ENCODE assay signal across 22 mouse cellular contexts in genomic region chr9:34818325-34818976, GRCm38 (mm10).
DNase-seq lines count a peak whose midpoint lies in the region; ATAC-seq lines count a peak whose summit lies in the region.
"Had no signal": no experiment of that assay in that cellular context is flagged by ENCODE, and none has a peak within 500 bp of the region (broad histone marks: within the 10 kb centered on the region; RNA-seq: fewer than 3 reads in every experiment).

No protein-coding gene starts in this region.

- no peak overlapping the region for H3K4me3 ChIP-seq in forebrain, embryonic 15.5 days
- H3K4me3 ChIP-seq in forebrain, embryonic 11.5 days (ENCODE audit: low read depth, low read length): no peak overlapping the region
- H3K4me3 ChIP-seq: heart, embryonic 15.5 days; megakaryocyte, embryonic 14.5 days; neural tube, embryonic 13.5 days had no signal

- 37% methylated on average over 10 of the region's 10 CpGs for WGBS in forebrain, embryonic 15.5 days
- 43% methylated on average over 10 of the region's 10 CpGs for WGBS in forebrain, embryonic 11.5 days

- no peak overlapping the region for H3K4me2 ChIP-seq in forebrain, embryonic 15.5 days (replicated peaks)
- no peak overlapping the region for H3K4me2 ChIP-seq in forebrain, embryonic 11.5 days (ENCODE audit: low read depth, low read length, severe bottlenecking)
- H3K4me2 ChIP-seq: heart, embryonic 15.5 days; liver, embryonic 11.5 days; neural tube, embryonic 13.5 days had no signal

- H3K36me3 ChIP-seq in forebrain, embryonic 15.5 days: no peaks in the 10 kb centered on the region
- no peaks in the 10 kb centered on the region for H3K36me3 ChIP-seq in forebrain, embryonic 11.5 days (ENCODE audit: control insufficient read depth, insufficient read depth, low read length)
- H3K36me3 ChIP-seq: G1E; heart, embryonic 15.5 days; neural tube, embryonic 13.5 days had no signal

- no peaks in the 10 kb centered on the region for H3K9me3 ChIP-seq in forebrain, embryonic 15.5 days
- no peaks in the 10 kb centered on the region for H3K9me3 ChIP-seq in forebrain, embryonic 11.5 days (ENCODE audit: control insufficient read depth, low read length)
- H3K9me3 ChIP-seq: G1E; heart, embryonic 15.5 days; megakaryocyte, embryonic 14.5 days; neural tube, embryonic 13.5 days had no signal

- ATAC-seq in forebrain, embryonic 15.5 days (replicated peaks): 0 out of 2 replicates have a peak, but pooled peaks have one; percentile 41
- no peak for ATAC-seq in forebrain, embryonic 11.5 days (replicated peaks; ENCODE audit: low FRiP score)

- DNase-seq in forebrain, embryonic 11.5 days (ENCODE audit: low spot score): no peak
- DNase-seq in retina, postnatal 1 day: peak; percentile 47
- DNase-seq in retina, embryonic 14.5 days (ENCODE audit: low spot score): no peak
- DNase-seq in cerebellum, postnatal 25 days: peak; percentile 60 to 65
- no peak for DNase-seq in thymus, postnatal 0 days (ENCODE audit: low spot score)
- DNase-seq in MN1 (ENCODE audit: low spot score): no peak
- DNase-seq in layer of hippocampus, postnatal 25 days (ENCODE audit: extremely low spot score in 1 of 2, low spot score in 1 of 2): no peak
- DNase-seq: adrenal gland, postnatal 25 days; embryo, embryonic 11 days; gastrocnemius, postnatal 36 days; heart, postnatal 4 days; kidney, adult 18-20 months; lung, adult 18-20 months; lung, postnatal 14 days; thymus, adult 18-20 months had no signal

- H3K9ac ChIP-seq in forebrain, embryonic 15.5 days (replicated peaks): no peak overlapping the region
- H3K9ac ChIP-seq in forebrain, embryonic 11.5 days (ENCODE audit: low read length): no peak overlapping the region
- H3K9ac ChIP-seq: heart, embryonic 15.5 days; neural tube, embryonic 13.5 days had no signal

- no peaks in the 10 kb centered on the region for H3K27me3 ChIP-seq in forebrain, embryonic 15.5 days
- no peaks in the 10 kb centered on the region for H3K27me3 ChIP-seq in forebrain, embryonic 11.5 days (ENCODE audit: control insufficient read depth, insufficient read depth, low read length)
- H3K27me3 ChIP-seq: heart, embryonic 15.5 days; neural tube, embryonic 13.5 days had no signal

- H3K4me1 ChIP-seq in forebrain, embryonic 15.5 days: peaks cover 5% of the 10 kb centered on the region; the same call in 1 of the 2 replicates
- no peaks in the 10 kb centered on the region for H3K4me1 ChIP-seq in forebrain, embryonic 11.5 days (replicated peaks; ENCODE audit: control insufficient read depth, insufficient read depth, low read length)
- H3K4me1 ChIP-seq: heart, embryonic 15.5 days; megakaryocyte, embryonic 14.5 days had no signal

- H3K27ac ChIP-seq in forebrain, embryonic 15.5 days (replicated peaks): peak overlapping the region; percentile 44
- H3K27ac ChIP-seq in forebrain, embryonic 11.5 days (ENCODE audit: low read depth, low read length): no peak overlapping the region
- H3K27ac ChIP-seq: heart, embryonic 15.5 days; kidney, postnatal 0 days; neural tube, embryonic 13.5 days had no signal

Comparison
In these comparisons a context has a peak if more than half of its experiments do, and no peak if none do; other contexts are left out.
1. DNase-seq: peak in retina, postnatal 1 day (single experiment) and cerebellum, postnatal 25 days (2 of 2); none in forebrain, embryonic 11.5 days (single experiment), retina, embryonic 14.5 days (single experiment), thymus, postnatal 0 days (single experiment), MN1 (single experiment) and layer of hippocampus, postnatal 25 days (0 of 2).